Mouse (Mus musculus): Measurements from ENCODE around the gene Alg3. TPM values are rescaled to one million over a fixed set of nuclear protein-coding genes. Genes with fewer than 3 reads are reported as not detected.

Alg3 gene
- polyA plus RNA-seq, 1 experiment from 2014 or later, result 32.4 TPM

- Histone ChIP-seq H3K4me1 (replicated peaks) (peaks cover 6% of the 10 kb centered on the region; the same call in 1 of the 2 replicates), H3K27ac (ENCODE audit: poor library complexity, severe bottlenecking) (no peak overlapping the region), H3K9ac (no peak overlapping the region), H3K27me3 (replicated peaks) (peaks cover 26% of the 10 kb centered on the region), H3K4me3 (no peak overlapping the region), H3K4me2 (no peak overlapping the region), H3K9me3 (replicated peaks) (no peaks in the 10 kb centered on the region), H3K36me3 (no peaks in the 10 kb centered on the region)
- no peak for ATAC-seq (ENCODE audit: insufficient number of reproducible peaks, low FRiP score)
- 49% methylated on average over 11 of the region's 11 CpGs for WGBS
Observed at GRCm38 (mm10) chr16:20628871-20629391, 17.4 kb upstream of the Alg3 start.

DNA sequence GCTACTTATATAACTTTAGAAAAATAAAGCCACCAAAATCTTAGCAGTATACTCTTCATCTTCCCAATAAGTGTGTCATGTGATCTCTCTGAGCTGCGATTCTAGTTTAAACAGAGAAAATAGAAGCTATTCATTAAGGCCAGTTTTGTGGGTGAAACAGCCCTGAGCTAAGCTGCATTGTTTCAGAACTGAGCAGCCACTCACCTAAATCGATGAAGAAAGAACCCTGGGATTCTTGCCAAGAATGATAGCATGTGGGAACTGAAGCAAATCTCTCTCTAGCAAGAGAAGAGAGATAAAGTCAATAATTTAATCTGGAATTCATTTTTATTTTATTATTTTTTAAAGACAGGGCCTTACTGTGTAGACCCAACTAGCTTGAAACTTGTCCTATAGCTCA, 11.7 kb upstream of the Alg3 start:
- WGBS, result 45% methylated on average over 2 of the region's 2 CpGs
- ATAC-seq (ENCODE audit: insufficient number of reproducible peaks, low FRiP score), result no peak
- Histone ChIP-seq H3K4me3 (no peak overlapping the region), H3K9me3 (replicated peaks) (no peaks in the 10 kb centered on the region), H3K27ac (ENCODE audit: poor library complexity, severe bottlenecking) (no peak overlapping the region), H3K4me1 (replicated peaks) (peaks cover 29% of the 10 kb centered on the region), H3K27me3 (replicated peaks) (peaks cover 53% of the 10 kb centered on the region), H3K36me3 (no peaks in the 10 kb centered on the region; the same call in 1 of the 2 replicates), H3K9ac (no peak overlapping the region), H3K4me2 (no peak overlapping the region)

- no peaks in the 10 kb centered on the region; the same call in 1 of the 2 replicates for H3K36me3 ChIP-seq
- H3K4me1 ChIP-seq (replicated peaks), result peaks cover 29% of the 10 kb centered on the region
- 0% methylated on average over 34 of the region's 37 CpGs for WGBS
- ATAC-seq (ENCODE audit: insufficient number of reproducible peaks, low FRiP score), result peak; percentile 53
- H3K27me3 ChIP-seq (replicated peaks), result peaks cover 53% of the 10 kb centered on the region
- H3K9me3 ChIP-seq (replicated peaks), result no peaks in the 10 kb centered on the region
- no peak overlapping the region; the same call in 1 of the 2 replicates for H3K27ac ChIP-seq (ENCODE audit: poor library complexity, severe bottlenecking)
- peak overlapping the region; percentile 75 for H3K9ac ChIP-seq
- H3K4me2 ChIP-seq, result peak overlapping the region; percentile 97
- H3K4me3 ChIP-seq, result peak overlapping the region; percentile 70
Observed at GRCm38 (mm10) chr16:20621991-20622685, 10.6 kb upstream of the Alg3 start.

DNA sequence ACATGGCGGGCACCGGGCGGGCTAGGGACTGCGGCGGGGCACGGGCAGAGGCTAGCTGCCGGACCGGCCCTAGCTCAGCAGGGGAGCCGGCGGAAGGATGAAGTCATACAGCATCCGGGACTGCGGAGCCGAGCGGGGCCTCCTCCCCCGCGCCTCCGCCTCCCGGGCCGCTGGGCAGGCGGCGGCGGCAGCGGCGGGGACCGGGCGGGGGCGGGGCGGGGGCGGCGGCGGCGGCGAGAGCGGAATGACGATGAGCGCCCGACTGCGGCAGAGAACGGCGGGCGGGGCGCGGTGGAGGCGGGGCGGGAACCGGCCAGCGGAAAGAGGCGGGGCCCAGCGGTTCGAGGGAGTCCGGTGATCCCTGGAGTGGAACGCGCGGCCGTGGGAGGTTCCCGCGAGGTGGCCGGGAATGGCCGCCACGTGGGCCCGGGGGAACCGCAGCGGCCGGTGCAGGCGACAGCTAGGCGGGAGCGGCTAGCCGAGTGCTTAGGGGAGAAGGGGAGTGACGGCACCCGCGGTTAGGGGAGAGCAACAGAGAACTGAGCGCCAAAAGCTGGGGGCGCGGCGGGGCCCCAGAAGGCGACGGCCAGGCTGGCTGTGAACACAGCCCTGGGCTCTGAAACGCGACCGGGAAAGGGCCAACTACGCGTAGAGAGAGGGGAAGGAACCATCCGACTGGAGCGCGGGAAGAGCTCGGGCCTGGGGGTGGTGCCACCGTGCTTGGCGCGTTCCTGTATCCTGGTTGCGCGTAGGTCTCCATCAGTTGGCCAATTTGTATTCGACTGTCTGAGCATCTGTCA, 9.9 kb upstream of the Alg3 start, which contains the start of gene Camk2n2:
Gene Camk2n2 (minus strand): TSS at position 97 of the 800 bp plus-strand sequence.
- H3K4me2 ChIP-seq, result peak within 1 kb of the TSS; percentile 97
- H3K36me3 ChIP-seq, result no peaks in the 10 kb centered on the region; the same call in 1 of the 2 replicates
- WGBS, result under 1% methylated on average over 73 of the region's 92 CpGs
- no peaks in the 10 kb centered on the region for H3K9me3 ChIP-seq (replicated peaks)
- peaks cover 53% of the 10 kb centered on the region for H3K27me3 ChIP-seq (replicated peaks)
- H3K9ac ChIP-seq, result peak within 1 kb of the TSS; percentile 75
- H3K27ac ChIP-seq (ENCODE audit: poor library complexity, severe bottlenecking), result no peak within 1 kb of the TSS; the same call in 1 of the 2 replicates
- H3K4me1 ChIP-seq (replicated peaks), result peaks cover 29% of the 10 kb centered on the region
- H3K4me3 ChIP-seq, result peak within 1 kb of the TSS; percentile 70
- ATAC-seq (ENCODE audit: insufficient number of reproducible peaks, low FRiP score), result peak; percentile 58

- H3K4me1 ChIP-seq (replicated peaks), result peaks cover 29% of the 10 kb centered on the region
- H3K36me3 ChIP-seq, result no peaks in the 10 kb centered on the region; the same call in 1 of the 2 replicates
- WGBS, result 0% methylated on average over 32 of the region's 32 CpGs
- peak overlapping the region; percentile 97 for H3K4me2 ChIP-seq
- H3K4me3 ChIP-seq, result peak overlapping the region; percentile 70
- H3K9ac ChIP-seq, result peak overlapping the region; percentile 75
- H3K9me3 ChIP-seq (replicated peaks), result no peaks in the 10 kb centered on the region
- no peak overlapping the region for H3K27ac ChIP-seq (ENCODE audit: poor library complexity, severe bottlenecking)
- H3K27me3 ChIP-seq (replicated peaks), result peaks cover 53% of the 10 kb centered on the region
- ATAC-seq (ENCODE audit: insufficient number of reproducible peaks, low FRiP score), result peak; percentile 19; the same call in 1 of the 2 replicates
Observed at GRCm38 (mm10) chr16:20620751-20621190, 9.2 kb upstream of the Alg3 start.

DNA sequence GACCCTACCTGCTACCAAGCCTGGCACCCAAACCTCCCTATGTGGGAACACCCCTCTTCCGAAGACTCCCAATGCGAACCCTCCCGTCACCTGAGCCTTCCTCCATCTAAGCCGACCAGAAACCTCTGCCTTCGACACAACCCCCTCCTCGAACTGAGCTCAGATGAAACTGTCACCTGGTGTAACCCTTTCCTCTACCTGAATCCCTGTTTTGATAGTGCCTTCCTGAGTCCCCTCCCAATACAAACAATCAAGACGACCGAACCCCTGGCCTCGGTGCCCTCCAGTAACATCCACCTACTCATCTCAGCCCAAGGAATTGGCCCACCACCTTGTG, 8.8 kb upstream of the Alg3 start:
- Histone ChIP-seq H3K4me1 (replicated peaks) (peaks cover 29% of the 10 kb centered on the region), H3K9me3 (replicated peaks) (no peaks in the 10 kb centered on the region), H3K27ac (ENCODE audit: poor library complexity, severe bottlenecking) (no peak overlapping the region), H3K9ac (no peak overlapping the region; the same call in 1 of the 2 replicates), H3K4me2 (peak overlapping the region; percentile 97), H3K36me3 (no peaks in the 10 kb centered on the region; the same call in 1 of the 2 replicates), H3K27me3 (replicated peaks) (peaks cover 53% of the 10 kb centered on the region), H3K4me3 (peak overlapping the region; percentile 70)
- WGBS, result under 1% methylated on average over 9 of the region's 9 CpGs
- no peak for ATAC-seq (ENCODE audit: insufficient number of reproducible peaks, low FRiP score)

- 3% methylated on average over 78 of the region's 83 CpGs for WGBS
- Histone ChIP-seq H3K4me3 (peak overlapping the region; percentile 70), H3K36me3 (no peaks in the 10 kb centered on the region; the same call in 1 of the 2 replicates), H3K4me2 (peak overlapping the region; percentile 97), H3K27me3 (replicated peaks) (peaks cover 53% of the 10 kb centered on the region), H3K9ac (no peak overlapping the region), H3K9me3 (replicated peaks) (no peaks in the 10 kb centered on the region), H3K4me1 (replicated peaks) (peaks cover 29% of the 10 kb centered on the region), H3K27ac (ENCODE audit: poor library complexity, severe bottlenecking) (no peak overlapping the region)
- ATAC-seq (ENCODE audit: insufficient number of reproducible peaks, low FRiP score), result 0 out of 2 replicates have a peak, but pooled peaks have one; percentile 27
Observed at GRCm38 (mm10) chr16:20619541-20620398, 8.2 kb upstream of the Alg3 start.

GRCm38 (mm10) chr16:20610501-20611356, 806 bp downstream of the Alg3 start:
- H3K27ac ChIP-seq (ENCODE audit: poor library complexity, severe bottlenecking), result peak overlapping the region; percentile 67
- peak overlapping the region; percentile 98 for H3K4me3 ChIP-seq
- H3K4me1 ChIP-seq (replicated peaks), result peaks cover 11% of the 10 kb centered on the region
- H3K9ac ChIP-seq, result peak overlapping the region; percentile 97
- under 1% methylated on average over 28 of the region's 28 CpGs for WGBS
- no peaks in the 10 kb centered on the region for H3K27me3 ChIP-seq (replicated peaks)
- no peaks in the 10 kb centered on the region for H3K9me3 ChIP-seq (replicated peaks)
- peak overlapping the region; percentile 93 for H3K4me2 ChIP-seq
- ATAC-seq (ENCODE audit: insufficient number of reproducible peaks, low FRiP score), result peak; percentile 61
- H3K36me3 ChIP-seq, result peaks cover 28% of the 10 kb centered on the region

DNA sequence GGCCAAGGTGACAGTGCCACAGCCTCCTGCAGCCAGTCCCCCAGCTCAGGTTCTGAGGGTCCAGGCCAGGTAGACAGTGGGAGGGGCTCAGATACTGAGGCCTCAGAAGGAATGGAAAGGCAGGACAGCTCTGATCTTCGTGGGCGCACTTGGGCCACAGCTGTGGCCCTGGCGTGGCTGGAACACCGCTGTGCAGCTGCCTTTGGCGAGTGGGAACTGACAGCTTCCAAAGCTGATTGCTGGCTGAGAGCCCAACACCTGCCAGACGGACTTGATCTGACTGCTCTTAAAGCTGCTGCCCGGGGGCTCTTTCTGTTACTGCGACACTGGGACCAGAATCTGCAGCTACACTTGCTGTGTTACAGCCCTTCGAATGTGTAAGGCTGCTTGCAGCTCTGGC, 6.8 kb downstream of the Alg3 start:
- Histone ChIP-seq H3K27ac (ENCODE audit: poor library complexity, severe bottlenecking) (no peak overlapping the region), H3K9ac (no peak overlapping the region), H3K4me3 (no peak overlapping the region), H3K36me3 (peaks cover 48% of the 10 kb centered on the region), H3K9me3 (replicated peaks) (no peaks in the 10 kb centered on the region), H3K4me2 (no peak overlapping the region), H3K27me3 (replicated peaks) (0 out of 2 replicates have a peak, but pooled peaks cover 5% of the 10 kb centered on the region), H3K4me1 (replicated peaks) (0 out of 2 replicates have a peak, but pooled peaks cover 2% of the 10 kb centered on the region)
- no peak for ATAC-seq (ENCODE audit: insufficient number of reproducible peaks, low FRiP score)
- 70% methylated on average over 9 of the region's 9 CpGs for whole genome bisulfite sequencing

DNA sequence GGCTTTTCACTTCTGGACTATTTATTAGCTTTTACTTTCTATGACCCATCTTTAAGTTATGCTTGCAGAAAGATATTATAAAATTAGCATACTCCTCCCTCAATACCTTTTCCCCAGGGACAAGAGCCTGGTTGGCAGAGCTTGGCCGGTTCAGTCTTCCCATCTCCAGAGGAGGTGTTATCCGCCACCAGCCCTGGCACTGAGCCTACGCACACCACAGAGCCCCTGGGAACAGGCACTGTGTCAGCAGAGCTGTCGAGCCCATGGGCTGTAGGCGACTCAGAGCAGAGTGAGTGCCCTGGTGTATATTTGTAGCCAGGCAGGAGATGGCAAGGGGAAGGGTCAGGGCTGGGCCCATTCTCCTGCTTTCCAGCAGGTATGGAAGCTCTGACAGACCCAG, 11.0 kb downstream of the Alg3 start:
- Histone ChIP-seq H3K9ac (no peak overlapping the region), H3K9me3 (replicated peaks) (no peaks in the 10 kb centered on the region), H3K27ac (ENCODE audit: poor library complexity, severe bottlenecking) (no peak overlapping the region), H3K4me1 (replicated peaks) (no peaks in the 10 kb centered on the region), H3K27me3 (replicated peaks) (peaks cover 6% of the 10 kb centered on the region), H3K36me3 (peaks cover 18% of the 10 kb centered on the region), H3K4me3 (no peak overlapping the region), H3K4me2 (no peak overlapping the region)
- WGBS, result 69% methylated on average over 5 of the region's 5 CpGs
- no peak for ATAC-seq (ENCODE audit: insufficient number of reproducible peaks, low FRiP score)
